Mouse (Mus musculus): ENCODE measurements at regions not wholly inside any gene's neighbourhood (a gene's known extent, or its start where the extent isn't known, plus 50 kb on each side); places are given as distances from the start of the nearest gene placed in this dataset.

DNA sequence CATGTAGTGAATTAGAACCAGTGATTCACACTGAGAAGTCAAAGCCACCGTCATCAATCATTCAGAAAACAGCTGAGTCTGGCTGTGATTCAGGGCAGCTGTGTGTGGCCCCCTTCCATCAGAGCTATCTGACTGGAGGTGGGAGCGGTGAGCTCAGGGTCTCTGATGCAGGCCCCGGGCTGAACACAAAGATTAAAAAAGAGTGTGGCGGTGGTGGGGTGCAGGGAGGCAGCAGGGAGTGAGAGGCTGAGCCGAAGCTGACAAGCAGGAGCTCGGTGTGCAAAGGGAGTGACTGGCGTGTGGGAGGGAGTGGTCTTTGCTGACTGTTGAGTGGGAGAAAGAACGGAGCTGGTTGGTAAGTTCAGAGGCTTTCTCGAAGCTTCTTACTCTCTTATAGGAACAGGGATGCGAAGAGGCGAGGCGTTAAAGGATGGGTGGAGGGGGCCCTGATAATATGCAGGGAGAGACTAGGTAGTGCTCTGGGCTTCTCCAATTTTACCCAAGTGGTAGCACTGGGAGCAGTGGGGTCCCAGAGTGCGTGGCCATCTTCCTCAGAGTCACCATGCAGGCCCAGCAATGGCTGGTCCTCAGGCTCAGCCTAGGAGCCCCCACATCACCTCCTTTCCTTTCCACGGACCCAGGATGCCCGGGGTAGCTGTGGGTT is 116.1 kb upstream of the Fstl4 start:
- H3K4me1 ChIP-seq (replicated peaks; ENCODE audit: insufficient read depth, low read length): peaks cover 4% of the 10 kb centered on the region; the same call in 1 of the 2 replicates
- no peak overlapping the region for H3K4me3 ChIP-seq (replicated peaks; ENCODE audit: low read depth, low read length)
- H3K36me3 ChIP-seq (ENCODE audit: insufficient read depth, low read length): no peaks in the 10 kb centered on the region
- H3K9ac ChIP-seq (ENCODE audit: low read depth, low read length): no peak overlapping the region
- H3K4me2 ChIP-seq (ENCODE audit: low read length): no peak overlapping the region
- no peak overlapping the region for H3K27ac ChIP-seq
- 41% methylated on average over 15 of the region's 15 CpGs for WGBS
- H3K27me3 ChIP-seq (ENCODE audit: insufficient read depth, low read length): no peaks in the 10 kb centered on the region
- ATAC-seq (replicated peaks; ENCODE audit: low FRiP score, low read depth): no peak
- peak; percentile 57 for DNase-seq (ENCODE audit: low spot score)
- H3K9me3 ChIP-seq (replicated peaks; ENCODE audit: low read length): no peaks in the 10 kb centered on the region
- TF ChIP-seq CTCF (IDR thresholded peaks at IDR 0.05; ENCODE audit: low read depth): no peak

- TF ChIP-seq CTCF (IDR thresholded peaks at IDR 0.05; ENCODE audit: low read depth): no peak
- Histone ChIP-seq H3K4me1 (replicated peaks; ENCODE audit: insufficient read depth, low read length) (peaks cover 1% of the 10 kb centered on the region; the same call in 1 of the 2 replicates), H3K9me3 (replicated peaks; ENCODE audit: low read length) (no peaks in the 10 kb centered on the region), H3K36me3 (ENCODE audit: insufficient read depth, low read length) (no peaks in the 10 kb centered on the region), H3K4me2 (ENCODE audit: low read length) (no peak overlapping the region), H3K4me3 (replicated peaks; ENCODE audit: low read depth, low read length) (no peak overlapping the region), H3K27me3 (ENCODE audit: insufficient read depth, low read length) (no peaks in the 10 kb centered on the region), H3K9ac (ENCODE audit: low read depth, low read length) (no peak overlapping the region), H3K27ac (no peak overlapping the region)
- ATAC-seq (replicated peaks; ENCODE audit: low FRiP score, low read depth) (no peak), DNase-seq (ENCODE audit: low spot score) (no peak)
- 80% methylated on average over 8 of the region's 8 CpGs for WGBS
Measured at GRCm38 (mm10) chr11:52648849-52649400, 115.5 kb upstream of the Fstl4 start.

- DNase-seq (ENCODE audit: low spot score) (no peak), ATAC-seq (replicated peaks; ENCODE audit: low FRiP score, low read depth) (no peak)
- Histone ChIP-seq H3K27me3 (ENCODE audit: insufficient read depth, low read length) (no peaks in the 10 kb centered on the region), H3K4me1 (replicated peaks; ENCODE audit: insufficient read depth, low read length) (no peaks in the 10 kb centered on the region), H3K4me2 (ENCODE audit: low read length) (no peak overlapping the region), H3K9me3 (replicated peaks; ENCODE audit: low read length) (no peaks in the 10 kb centered on the region), H3K27ac (no peak overlapping the region), H3K36me3 (ENCODE audit: insufficient read depth, low read length) (no peaks in the 10 kb centered on the region), H3K9ac (ENCODE audit: low read depth, low read length) (no peak overlapping the region), H3K4me3 (replicated peaks; ENCODE audit: low read depth, low read length) (no peak overlapping the region)
- no peak for TF ChIP-seq CTCF (IDR thresholded peaks at IDR 0.05; ENCODE audit: low read depth)
- 59% methylated on average over 7 of the region's 7 CpGs for WGBS
Measured at GRCm38 (mm10) chr11:52654640-52655039, 109.8 kb upstream of the Fstl4 start.

DNA sequence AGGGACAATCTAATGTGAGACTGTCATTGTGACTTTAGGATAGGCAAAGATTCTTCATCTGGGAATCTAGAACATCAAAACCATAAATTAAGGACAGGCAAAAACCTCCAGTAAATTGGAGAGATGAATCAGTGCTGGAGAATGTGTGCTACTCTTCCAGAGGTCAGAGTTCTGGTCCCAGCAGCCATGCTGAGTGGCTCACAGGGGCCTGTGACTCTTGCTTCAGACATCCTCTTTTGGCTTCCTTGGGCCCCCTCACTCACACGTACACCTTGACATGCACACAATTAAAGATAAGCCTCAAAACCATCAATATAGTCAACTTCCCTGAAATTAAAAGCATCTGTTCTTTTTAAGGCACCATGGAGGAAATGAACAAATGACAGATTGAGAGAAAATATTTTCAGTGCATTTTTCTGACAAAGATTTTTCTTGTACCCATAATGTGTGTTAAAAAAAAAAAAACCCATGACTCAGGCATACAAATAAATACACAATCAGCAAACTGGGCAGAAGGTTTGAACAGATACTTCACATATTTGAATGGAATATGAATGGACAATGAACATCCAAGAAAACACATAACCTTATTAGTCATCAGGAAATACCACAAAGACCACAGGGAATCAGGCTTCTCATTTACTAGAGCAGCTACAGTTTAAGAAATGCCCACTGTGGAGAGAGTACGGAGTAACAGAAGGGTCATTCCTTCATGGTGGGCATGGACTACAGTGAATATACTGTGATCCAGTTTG is 108.5 kb upstream of the Fstl4 start:
- no peaks in the 10 kb centered on the region for H3K9me3 ChIP-seq (replicated peaks; ENCODE audit: low read length)
- no peaks in the 10 kb centered on the region for H3K27me3 ChIP-seq (ENCODE audit: insufficient read depth, low read length)
- ATAC-seq (replicated peaks; ENCODE audit: low FRiP score, low read depth) (no peak), DNase-seq (ENCODE audit: low spot score) (no peak)
- no peak overlapping the region for H3K27ac ChIP-seq
- no peak overlapping the region for H3K9ac ChIP-seq (ENCODE audit: low read depth, low read length)
- no peaks in the 10 kb centered on the region for H3K4me1 ChIP-seq (replicated peaks; ENCODE audit: insufficient read depth, low read length)
- H3K36me3 ChIP-seq (ENCODE audit: insufficient read depth, low read length): no peaks in the 10 kb centered on the region
- no peak overlapping the region for H3K4me3 ChIP-seq (replicated peaks; ENCODE audit: low read depth, low read length)
- TF ChIP-seq CTCF (IDR thresholded peaks at IDR 0.05; ENCODE audit: low read depth): no peak
- WGBS: 55% methylated on average over 2 of the region's 2 CpGs
- H3K4me2 ChIP-seq (ENCODE audit: low read length): no peak overlapping the region

- no peak overlapping the region for H3K4me3 ChIP-seq (replicated peaks; ENCODE audit: low read depth, low read length)
- no peaks in the 10 kb centered on the region for H3K27me3 ChIP-seq (ENCODE audit: insufficient read depth, low read length)
- no peak overlapping the region for H3K27ac ChIP-seq
- H3K9me3 ChIP-seq (replicated peaks; ENCODE audit: low read length): no peaks in the 10 kb centered on the region
- H3K36me3 ChIP-seq (ENCODE audit: insufficient read depth, low read length): no peaks in the 10 kb centered on the region
- ATAC-seq (replicated peaks; ENCODE audit: low FRiP score, low read depth) (no peak), DNase-seq (ENCODE audit: low spot score) (no peak)
- 77% methylated on average over 12 of the region's 12 CpGs for WGBS
- H3K9ac ChIP-seq (ENCODE audit: low read depth, low read length): no peak overlapping the region
- TF ChIP-seq CTCF (IDR thresholded peaks at IDR 0.05; ENCODE audit: low read depth): no peak
- H3K4me2 ChIP-seq (ENCODE audit: low read length): no peak overlapping the region
- no peaks in the 10 kb centered on the region for H3K4me1 ChIP-seq (replicated peaks; ENCODE audit: insufficient read depth, low read length)
Measured at GRCm38 (mm10) chr11:52661234-52661633, 103.2 kb upstream of the Fstl4 start.

- H3K4me1 ChIP-seq (replicated peaks; ENCODE audit: insufficient read depth, low read length): no peaks in the 10 kb centered on the region
- no peak overlapping the region for H3K27ac ChIP-seq
- no peak for TF ChIP-seq CTCF (IDR thresholded peaks at IDR 0.05; ENCODE audit: low read depth)
- H3K9ac ChIP-seq (ENCODE audit: low read depth, low read length): no peak overlapping the region
- no peaks in the 10 kb centered on the region for H3K36me3 ChIP-seq (ENCODE audit: insufficient read depth, low read length)
- ATAC-seq (replicated peaks; ENCODE audit: low FRiP score, low read depth): no peak
- WGBS: 56% methylated on average over 15 of the region's 15 CpGs
- H3K4me2 ChIP-seq (ENCODE audit: low read length): no peak overlapping the region
- H3K4me3 ChIP-seq (replicated peaks; ENCODE audit: low read depth, low read length): no peak overlapping the region
- H3K9me3 ChIP-seq (replicated peaks; ENCODE audit: low read length): no peaks in the 10 kb centered on the region
- no peaks in the 10 kb centered on the region for H3K27me3 ChIP-seq (ENCODE audit: insufficient read depth, low read length)
- no peak for DNase-seq (ENCODE audit: low spot score)
Measured at GRCm38 (mm10) chr11:52661894-52662593, 102.4 kb upstream of the Fstl4 start.

Measured in kidney, postnatal 0 days (tissue).